Mouse (Mus musculus) limb, embryonic 11.5 days (tissue): ENCODE measurements around the gene Atad5. TPM values are rescaled to one million over a fixed set of nuclear protein-coding genes. Genes with fewer than 3 reads are reported as not detected.

ENCODE experiments used
- ATAC-seq: fragments of 200-750 bp; cut with Nextera tagmentation; 2 replicates; pipeline ENCODE4 v1.8.0; 2017; ENCODE audit warnings: low read depth; ENCODE audit not compliant: insufficient number of reproducible peaks, low FRiP score, low TSS enrichment
- DNase-seq: peaks from one replicate; pipeline ENCODE4 v3.0.0-alpha.2; 2015; ENCODE audit warnings: low spot score
- H3K27ac ChIP-seq: fragments of 300-500 bp; sonication (generic); replicated peaks from 2 replicates; pipeline ENCODE4 v1.5.1; 2014; ENCODE audit warnings: low read depth, mild to moderate bottlenecking, low read length
- H3K27me3 ChIP-seq: fragments of 300-500 bp; sonication (generic); 2 replicates; pipeline ENCODE4 v1.6.1; 2014; ENCODE audit warnings: mild to moderate bottlenecking, low read length, mixed read lengths; ENCODE audit not compliant: control insufficient read depth, insufficient read depth
- H3K36me3 ChIP-seq: fragments of 300-500 bp; sonication (generic); 2 replicates; pipeline ENCODE4 v1.6.1; 2014; ENCODE audit warnings: mild to moderate bottlenecking, low read length, moderate library complexity, mixed read lengths; ENCODE audit not compliant: control insufficient read depth, insufficient read depth
- H3K4me1 ChIP-seq: fragments of 300-500 bp; sonication (generic); 2 replicates; pipeline ENCODE4 v1.6.1; 2014; ENCODE audit warnings: low read length, mixed read lengths; ENCODE audit not compliant: control insufficient read depth, insufficient read depth
- H3K4me2 ChIP-seq: fragments of 300-500 bp; sonication (generic); 2 replicates; pipeline ENCODE4 v1.6.1; 2014; ENCODE audit warnings: low read depth, mild to moderate bottlenecking, moderate library complexity; ENCODE audit not compliant: severe bottlenecking
- H3K4me3 ChIP-seq: fragments of 300-500 bp; sonication (generic); 2 replicates; pipeline ENCODE4 v1.5.1; 2014; ENCODE audit warnings: low read depth, low read length
- H3K9ac ChIP-seq: fragments of 300-500 bp; sonication (generic); 2 replicates; pipeline ENCODE4 v1.6.1; 2014; ENCODE audit warnings: mild to moderate bottlenecking, low read length
- H3K9me3 ChIP-seq: fragments of 300-500 bp; sonication (generic); 2 replicates; pipeline ENCODE4 v1.6.1; 2016; ENCODE audit warnings: low read length; ENCODE audit not compliant: control insufficient read depth
- WGBS: fragments of 180-500 bp; shearing (Covaris S2); extraction: QIAGEN DNeasy Blood & Tissue Kit; methylation state at CpG from one replicate; pipeline ENCODE4 v1.1.7; 2014; 5-methylcytosine and 5-hydroxymethylcytosine counted together
- polyA plus RNA-seq: library from polyadenylated mRNA; unstranded; fragments of >200 nt; fragmentation: Nextera tagmentation; extraction: Ambion mirVana; gene quantifications from 2 replicates; pipeline ENCODE4 v1.2.1, GENCODE M21; 2014

The Atad5 gene
- polyA plus RNA-seq, 1 experiment from 2014 or later, result 23.4 TPM

DNA sequence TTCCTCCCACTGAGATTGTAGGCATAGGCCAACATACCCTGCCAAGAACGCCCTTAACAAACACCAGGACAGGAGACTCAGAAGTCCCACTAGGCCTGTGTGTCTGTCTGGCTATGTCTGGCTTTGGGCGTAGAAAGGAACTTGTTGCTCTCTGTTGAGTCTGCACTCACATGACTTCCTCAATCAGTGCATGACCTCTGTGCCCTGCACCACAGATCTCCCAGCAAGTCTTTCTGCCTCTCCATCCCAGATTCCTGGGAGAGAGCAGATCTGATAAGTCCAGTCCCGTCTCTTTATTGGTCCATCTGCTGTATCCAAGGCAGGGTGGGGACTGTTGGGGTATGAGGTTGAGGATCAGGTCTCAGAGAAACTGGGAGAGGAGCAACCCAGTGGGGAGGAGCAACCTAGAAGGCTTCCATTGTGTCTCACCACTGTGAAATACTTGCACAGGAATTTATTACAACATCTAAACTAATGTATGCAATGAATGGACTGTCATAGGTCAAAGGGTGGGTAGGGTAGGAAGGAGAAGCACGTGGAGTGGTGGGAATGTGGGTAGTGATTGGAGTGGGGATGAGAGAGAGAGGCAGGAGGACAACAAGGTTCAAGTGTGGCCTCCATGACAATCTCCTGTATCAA, 79.5 kb downstream of the Atad5 start:
- Histone ChIP-seq H3K4me3 (no peak overlapping the region), H3K27ac (no peak overlapping the region), H3K4me1 (no peaks in the 10 kb centered on the region), H3K4me2 (no peak overlapping the region), H3K27me3 (no peaks in the 10 kb centered on the region), H3K9ac (no peak overlapping the region), H3K9me3 (no peaks in the 10 kb centered on the region), H3K36me3 (no peaks in the 10 kb centered on the region)
- 79% methylated on average over 4 of the region's 4 CpGs for WGBS
- no peak for DNase-seq
- ATAC-seq, result no peak

DNA sequence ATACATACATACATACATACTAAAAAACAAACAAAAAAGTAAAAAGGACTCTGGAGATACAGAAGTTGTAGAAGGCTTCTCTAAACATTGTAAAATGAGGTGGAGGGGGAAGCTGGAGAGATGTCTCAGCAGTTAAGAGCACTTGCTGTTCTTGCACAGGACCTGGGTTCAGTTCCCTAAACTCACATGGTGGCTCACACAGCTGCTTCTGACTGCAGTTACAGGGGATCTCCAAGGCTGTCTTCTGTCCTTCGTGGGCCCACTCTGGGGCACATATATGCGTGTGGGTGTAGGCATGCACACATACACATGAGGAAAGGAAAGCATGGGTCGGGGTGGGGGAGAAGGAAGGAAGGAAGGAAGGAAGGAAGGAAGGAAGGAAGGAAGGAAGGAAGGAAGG, 80.4 kb downstream of the Atad5 start:
- 75% methylated on average over 3 of the region's 3 CpGs for WGBS
- Histone ChIP-seq H3K4me2 (no peak overlapping the region), H3K4me3 (no peak overlapping the region), H3K4me1 (no peaks in the 10 kb centered on the region), H3K9me3 (no peaks in the 10 kb centered on the region), H3K9ac (no peak overlapping the region), H3K36me3 (no peaks in the 10 kb centered on the region), H3K27ac (no peak overlapping the region), H3K27me3 (no peaks in the 10 kb centered on the region)
- ATAC-seq (no peak), DNase-seq (no peak)

GRCm38 (mm10) chr11:80170351-80170750, 81.2 kb downstream of the Atad5 start:
- WGBS, result 71% methylated on average over 5 of the region's 5 CpGs
- Histone ChIP-seq H3K4me2 (no peak overlapping the region), H3K27me3 (no peaks in the 10 kb centered on the region), H3K9me3 (no peaks in the 10 kb centered on the region), H3K27ac (no peak overlapping the region), H3K9ac (no peak overlapping the region), H3K4me1 (no peaks in the 10 kb centered on the region), H3K4me3 (no peak overlapping the region), H3K36me3 (no peaks in the 10 kb centered on the region)
- ATAC-seq (no peak), DNase-seq (no peak)

- Histone ChIP-seq H3K9me3 (no peaks in the 10 kb centered on the region), H3K27me3 (no peaks in the 10 kb centered on the region), H3K9ac (no peak overlapping the region), H3K4me2 (no peak overlapping the region), H3K36me3 (no peaks in the 10 kb centered on the region), H3K4me3 (no peak overlapping the region), H3K4me1 (no peaks in the 10 kb centered on the region), H3K27ac (no peak overlapping the region)
- no peak for ATAC-seq
- 68% methylated on average over 4 of the region's 4 CpGs for WGBS
- DNase-seq, result no peak
Measured at GRCm38 (mm10) chr11:80171884-80172283, 82.7 kb downstream of the Atad5 start.

GRCm38 (mm10) chr11:80173963-80174670, 84.9 kb downstream of the Atad5 start:
- no peaks in the 10 kb centered on the region for H3K9me3 ChIP-seq
- no peak overlapping the region for H3K27ac ChIP-seq
- no peak for ATAC-seq
- 80% methylated on average over 11 of the region's 11 CpGs for WGBS
- H3K4me3 ChIP-seq, result no peak overlapping the region
- H3K36me3 ChIP-seq, result no peaks in the 10 kb centered on the region
- no peak overlapping the region for H3K4me2 ChIP-seq
- no peak for DNase-seq
- no peaks in the 10 kb centered on the region for H3K4me1 ChIP-seq
- H3K27me3 ChIP-seq, result no peaks in the 10 kb centered on the region
- no peak overlapping the region for H3K9ac ChIP-seq

- Histone ChIP-seq H3K4me1 (no peaks in the 10 kb centered on the region), H3K4me2 (no peak overlapping the region), H3K9ac (no peak overlapping the region), H3K36me3 (no peaks in the 10 kb centered on the region), H3K27me3 (no peaks in the 10 kb centered on the region), H3K9me3 (no peaks in the 10 kb centered on the region), H3K4me3 (no peak overlapping the region), H3K27ac (no peak overlapping the region)
- DNase-seq (no peak), ATAC-seq (no peak)
- WGBS, result 76% methylated on average over 11 of the region's 11 CpGs
Measured at GRCm38 (mm10) chr11:80176911-80177895, 88.0 kb downstream of the Atad5 start.

- Histone ChIP-seq H3K27me3 (no peaks in the 10 kb centered on the region), H3K36me3 (no peaks in the 10 kb centered on the region)
- 84% methylated on average over 8 of the region's 8 CpGs for WGBS
Measured at GRCm38 (mm10) chr11:80178316-80178715, 89.1 kb downstream of the Atad5 start.

DNA sequence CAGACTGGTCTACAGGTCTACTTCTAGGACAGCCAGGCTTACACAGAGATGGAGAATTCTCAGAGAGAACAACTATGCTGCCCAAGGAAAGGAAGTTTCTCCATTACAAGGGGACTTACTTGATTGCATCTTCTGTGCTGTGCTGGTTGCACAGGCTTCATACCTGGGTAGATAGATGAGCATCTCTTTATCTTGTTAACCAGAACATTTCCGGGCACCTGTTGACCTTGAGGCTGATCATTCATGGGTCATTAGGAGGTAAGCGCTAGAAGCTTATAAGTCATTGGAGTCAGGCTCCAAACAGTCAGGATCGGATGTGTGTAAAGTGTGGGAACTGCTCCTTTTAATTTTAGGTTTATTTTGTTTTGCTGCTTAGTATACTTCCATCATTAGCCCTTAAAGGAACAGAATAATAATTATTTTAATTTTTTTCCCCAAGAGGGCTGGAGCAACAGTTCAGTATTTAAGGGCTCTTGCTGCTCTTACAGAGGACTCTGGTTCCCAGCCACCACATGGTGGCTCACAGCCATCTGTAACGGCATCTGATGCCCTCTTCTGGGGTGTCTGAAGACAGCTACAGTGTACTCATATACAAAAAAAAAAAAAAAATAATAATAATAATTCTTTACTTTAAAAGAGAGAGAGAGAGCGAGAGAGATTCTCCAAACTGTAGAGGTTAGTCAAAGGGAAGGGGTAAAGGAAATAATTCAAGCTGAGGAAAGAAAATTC, 92.0 kb downstream of the Atad5 start:
- Histone ChIP-seq H3K4me3 (no peak overlapping the region), H3K9ac (no peak overlapping the region), H3K27me3 (no peaks in the 10 kb centered on the region), H3K9me3 (no peaks in the 10 kb centered on the region), H3K27ac (no peak overlapping the region), H3K36me3 (no peaks in the 10 kb centered on the region), H3K4me2 (no peak overlapping the region), H3K4me1 (no peaks in the 10 kb centered on the region)
- DNase-seq (no peak), ATAC-seq (no peak)
- 71% methylated on average over 5 of the region's 5 CpGs for WGBS

More at GRCm38 (mm10) chr11:80178316-80178715, 89.1 kb downstream of the Atad5 start:
- ATAC-seq (no peak), DNase-seq (no peak)
- no peak overlapping the region for H3K4me3 ChIP-seq
- H3K4me1 ChIP-seq, result no peaks in the 10 kb centered on the region
- H3K4me2 ChIP-seq, result no peak overlapping the region
- no peak overlapping the region for H3K27ac ChIP-seq
- no peak overlapping the region for H3K9ac ChIP-seq
- no peaks in the 10 kb centered on the region for H3K9me3 ChIP-seq
